Comparison of ENCODE assay signal across 32 mouse cellular contexts in the genomic region with DNA sequence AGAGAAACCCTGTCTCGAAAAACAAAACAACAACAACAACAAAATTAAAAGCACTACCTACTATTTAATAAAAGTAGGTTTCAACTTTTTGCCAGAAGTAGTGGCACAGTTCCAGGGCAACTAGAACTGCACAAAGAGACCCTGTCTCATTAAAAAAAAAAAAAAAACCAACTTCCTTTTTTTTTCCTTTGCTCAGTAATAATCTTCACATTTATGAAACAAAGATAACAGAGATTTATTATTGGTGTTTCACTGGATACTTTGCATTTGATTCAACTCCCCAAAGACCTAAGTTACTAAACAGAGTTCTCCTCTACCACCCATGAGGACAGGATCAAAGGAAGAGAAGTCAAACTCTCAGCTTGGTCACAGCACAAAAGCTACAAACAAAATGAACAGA.
"Had no signal": no experiment of that assay in that cellular context is flagged by ENCODE, and none has a peak within 500 bp of the region (broad histone marks: within the 10 kb centered on the region; RNA-seq: fewer than 3 reads in every experiment).

No protein-coding gene starts in this region.

- H3K36me3 ChIP-seq: heart, embryonic 15.5 days; hindbrain, embryonic 13.5 days; hindbrain, embryonic 15.5 days; intestine, embryonic 15.5 days had no signal

- H3K27me3 ChIP-seq: heart, embryonic 12.5 days; heart, embryonic 13.5 days; heart, embryonic 15.5 days; hindbrain, embryonic 13.5 days; hindbrain, embryonic 15.5 days; intestine, embryonic 15.5 days; kidney, embryonic 15.5 days had no signal

- ATAC-seq: hindbrain, embryonic 16.5 days; hindbrain, postnatal 0 days; inflammation-experienced regulatory T-cells, adult 6 months; intestine, embryonic 15.5 days; intestine, postnatal 0 days had no signal

- DNase-seq: heart, postnatal 10 days; heart, postnatal 14 days; heart, postnatal 36 days; heart, postnatal 4 days; kidney, adult 11 months; kidney, adult 18-20 months; kidney, adult 8-10 months; kidney, adult 9 months; kidney, postnatal 10 days; kidney, postnatal 14 days; kidney, postnatal 25 days; kidney, postnatal 36 days; kidney, postnatal 4 days; layer of hippocampus, adult 9-11 months; layer of hippocampus, postnatal 36 days had no signal

- H3K27ac ChIP-seq: heart, embryonic 13.5 days; heart, embryonic 15.5 days; hindbrain, embryonic 10.5 days; hindbrain, embryonic 13.5 days; hindbrain, embryonic 14.5 days; hindbrain, embryonic 15.5 days; hindbrain, postnatal 0 days; intestine, embryonic 15.5 days; kidney, embryonic 15.5 days; kidney, postnatal 0 days; left cerebral cortex, adult 2 months had no signal

- H3K4me3 ChIP-seq: heart, embryonic 12.5 days; heart, embryonic 13.5 days; heart, embryonic 15.5 days; hindbrain, embryonic 10.5 days; hindbrain, embryonic 13.5 days; hindbrain, embryonic 15.5 days; intestine, embryonic 15.5 days; kidney, embryonic 15.5 days; layer of hippocampus, adult 2 months; left cerebral cortex, adult 2 months had no signal

- H3K9ac ChIP-seq: heart, embryonic 12.5 days; heart, embryonic 13.5 days; heart, embryonic 15.5 days; hindbrain, embryonic 13.5 days; hindbrain, embryonic 14.5 days; hindbrain, embryonic 15.5 days; intestine, embryonic 15.5 days; kidney, embryonic 15.5 days had no signal

- H3K9me3 ChIP-seq: heart, embryonic 12.5 days; heart, embryonic 13.5 days; heart, embryonic 15.5 days; hindbrain, embryonic 10.5 days; hindbrain, embryonic 13.5 days; hindbrain, embryonic 15.5 days; intestine, embryonic 15.5 days; kidney, embryonic 15.5 days had no signal

- H3K4me2 ChIP-seq: heart, embryonic 11.5 days; heart, embryonic 12.5 days; heart, embryonic 13.5 days; heart, embryonic 15.5 days; hindbrain, embryonic 13.5 days; hindbrain, embryonic 14.5 days; hindbrain, embryonic 15.5 days; intestine, embryonic 15.5 days; kidney, embryonic 15.5 days had no signal
